Mouse (Mus musculus) kidney, postnatal 14 days (tissue): ENCODE results near the gene D130043K22Rik.
A peak's percentile ranks its signal among the peaks of the same experiment; 100 is the strongest.

Experiments used
- DNase-seq: peaks from one replicate; pipeline ENCODE4 v3.0.0; 2022; ENCODE audit warnings: mixed read lengths

The D130043K22Rik gene

DNA sequence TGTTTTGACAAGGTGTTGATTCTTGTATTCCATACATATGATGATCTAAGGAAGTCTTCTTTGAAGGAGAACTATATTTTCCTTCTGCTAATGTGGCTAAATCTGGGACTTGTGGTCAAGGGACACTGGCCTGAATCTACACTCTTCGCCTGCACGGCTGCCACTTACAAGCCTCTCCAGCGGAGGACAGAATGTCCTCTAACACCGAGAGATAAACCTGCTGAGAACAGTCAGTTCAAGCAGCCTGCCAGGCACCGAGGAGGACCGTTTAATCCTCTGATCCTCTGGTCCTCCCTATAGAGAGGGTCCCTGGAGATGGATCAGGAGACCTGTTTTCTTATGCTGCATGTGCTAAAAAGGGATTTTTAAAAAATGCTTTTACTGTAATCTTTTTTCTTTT is 58.5 kb downstream of the D130043K22Rik start:
- no peak for DNase-seq

DNA sequence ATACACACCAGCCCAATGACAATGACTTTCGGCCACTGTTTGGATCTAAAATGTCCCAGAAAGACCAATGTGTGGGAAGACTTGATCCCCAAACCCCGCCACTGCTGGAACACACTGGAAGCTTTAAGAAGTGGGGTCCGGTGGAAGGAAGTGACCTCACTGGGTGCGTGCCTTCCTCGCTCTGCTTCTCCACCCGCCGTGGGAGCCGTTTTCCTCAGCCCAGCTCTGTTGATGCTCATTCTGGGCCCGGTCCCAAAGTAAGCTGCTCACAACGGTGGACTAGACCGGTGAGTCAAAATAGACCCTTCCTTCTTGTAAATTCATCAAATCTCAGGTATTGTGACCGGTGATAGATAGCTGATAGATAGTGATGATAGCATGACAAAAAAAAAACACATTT is 60.5 kb downstream of the D130043K22Rik start:
- no peak for DNase-seq

DNA sequence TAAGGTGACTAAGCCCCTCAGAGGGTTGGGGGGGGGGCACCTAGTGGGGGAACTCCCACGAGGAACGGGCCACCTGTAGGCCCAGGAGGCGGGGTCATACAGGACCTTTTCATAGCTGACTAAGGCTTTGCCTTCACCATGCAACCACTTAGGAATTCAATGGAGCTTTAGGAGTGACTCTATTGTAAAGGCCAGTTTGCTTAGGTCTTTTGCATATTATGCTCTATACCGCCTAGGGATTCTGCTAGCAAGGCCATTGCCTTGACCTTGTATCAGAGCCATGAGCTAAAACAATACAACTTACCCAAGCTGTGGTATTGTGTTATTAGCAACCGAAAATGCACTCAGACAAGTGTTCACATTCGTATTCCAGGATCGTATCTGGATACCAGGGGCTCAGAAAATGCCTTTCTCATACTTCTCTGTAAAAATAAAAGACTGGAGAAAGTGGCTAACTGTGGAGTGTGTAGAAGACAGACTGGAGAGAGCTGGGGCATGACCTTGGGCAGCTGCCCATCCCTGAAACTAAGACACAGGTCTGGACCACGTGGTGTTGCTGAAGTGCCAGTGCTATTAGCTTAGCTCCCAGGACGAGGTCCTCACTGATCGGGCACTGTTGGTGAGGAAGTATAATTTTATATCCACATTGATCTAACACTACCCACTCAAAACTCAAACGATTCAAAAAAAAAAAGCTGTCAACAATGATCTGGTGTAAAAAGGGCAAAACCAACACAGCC is 62.1 kb downstream of the D130043K22Rik start:
- DNase-seq, result peak; percentile 71

DNA sequence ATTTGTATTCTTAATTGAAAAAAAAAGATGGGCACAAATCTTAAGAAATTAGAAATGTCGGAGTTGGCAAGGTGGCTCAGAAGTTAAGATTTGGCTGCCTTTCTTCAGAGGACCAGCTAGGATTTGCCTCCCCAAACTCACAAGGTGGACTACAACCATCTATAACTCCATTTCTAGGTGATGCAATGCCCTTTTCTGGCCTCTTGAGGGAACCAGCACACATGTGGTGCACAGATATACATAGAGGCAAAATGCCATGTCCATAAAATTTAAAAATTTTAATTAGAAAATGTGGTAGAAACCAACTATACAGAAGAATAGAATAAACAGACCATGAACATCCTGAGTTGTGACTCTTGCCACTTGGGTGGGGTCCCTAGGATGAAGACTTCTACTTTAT is 64.2 kb downstream of the D130043K22Rik start:
- DNase-seq, result no peak

- DNase-seq, result no peak
Measured at GRCm38 (mm10) chr13:24913576-24913975, 68.6 kb downstream of the D130043K22Rik start.

DNA sequence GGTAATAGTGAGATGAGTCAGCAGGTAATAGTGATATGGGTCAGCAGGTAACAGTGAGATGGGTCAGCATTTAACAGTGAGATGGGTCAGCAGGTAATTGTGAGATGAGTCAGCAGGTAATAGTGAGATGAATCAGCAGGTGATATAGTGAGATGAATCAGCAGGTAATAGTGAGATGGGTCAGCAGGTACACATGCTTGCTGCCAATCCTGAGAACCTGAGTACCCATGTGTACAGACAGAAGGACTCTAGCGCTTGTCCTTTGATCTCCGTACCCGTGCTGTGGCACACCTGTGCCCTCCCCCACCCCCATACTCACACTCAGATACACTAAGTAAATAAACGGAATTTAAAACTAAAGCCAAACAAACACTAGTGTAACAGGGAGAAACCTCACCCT is 70.0 kb downstream of the D130043K22Rik start:
- DNase-seq, result no peak

DNA sequence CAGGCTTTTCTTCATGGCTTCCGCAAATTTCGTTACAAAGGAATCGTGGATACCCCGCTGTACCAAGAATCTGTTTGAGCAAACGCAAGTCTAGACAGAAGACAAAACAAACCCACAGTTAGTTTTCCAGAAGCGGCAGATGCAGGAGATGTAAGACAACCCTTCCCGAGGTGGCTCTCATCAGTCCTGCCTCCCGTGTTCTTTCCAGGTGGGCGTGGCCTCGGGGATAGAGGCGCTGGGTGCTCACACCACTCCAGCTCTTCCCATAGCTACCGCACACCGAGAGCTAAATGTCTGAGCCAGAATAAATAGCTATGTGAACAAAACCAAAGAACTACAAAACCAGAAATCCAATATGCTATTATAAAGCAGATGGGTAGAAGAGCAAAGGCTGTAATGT is 70.9 kb downstream of the D130043K22Rik start:
- no peak for DNase-seq

DNA sequence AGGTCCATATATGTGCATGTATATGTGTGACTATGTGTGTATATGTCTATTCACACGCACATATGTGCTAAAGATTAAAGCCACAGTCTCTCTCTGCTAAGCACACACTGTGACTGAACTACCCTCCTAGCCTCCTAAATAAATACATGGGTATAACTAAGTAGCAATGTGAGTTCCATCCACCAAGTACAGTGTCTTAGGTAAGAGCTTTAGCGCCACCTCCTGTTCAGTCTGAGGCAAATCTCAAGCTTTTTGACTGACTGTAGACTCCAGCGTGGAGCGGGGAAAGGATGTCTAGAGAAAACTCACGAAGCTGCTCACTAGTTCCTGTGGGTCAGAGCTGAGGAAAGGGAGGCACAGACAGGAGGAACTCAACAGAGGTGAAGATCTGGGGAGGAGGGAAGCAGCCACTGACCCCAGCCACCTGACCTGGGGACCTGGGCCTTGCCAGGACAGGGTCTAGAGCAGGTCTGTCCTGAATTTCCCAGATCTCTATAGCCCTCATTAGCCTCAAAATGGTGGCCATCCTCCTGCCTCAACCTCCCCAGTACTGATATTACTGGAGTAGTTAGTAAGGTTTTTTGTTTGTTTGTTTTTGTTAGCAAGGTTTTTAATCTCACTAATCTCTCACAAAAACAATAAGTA is 75.5 kb downstream of the D130043K22Rik start:
- DNase-seq, result peak; percentile 67

DNA sequence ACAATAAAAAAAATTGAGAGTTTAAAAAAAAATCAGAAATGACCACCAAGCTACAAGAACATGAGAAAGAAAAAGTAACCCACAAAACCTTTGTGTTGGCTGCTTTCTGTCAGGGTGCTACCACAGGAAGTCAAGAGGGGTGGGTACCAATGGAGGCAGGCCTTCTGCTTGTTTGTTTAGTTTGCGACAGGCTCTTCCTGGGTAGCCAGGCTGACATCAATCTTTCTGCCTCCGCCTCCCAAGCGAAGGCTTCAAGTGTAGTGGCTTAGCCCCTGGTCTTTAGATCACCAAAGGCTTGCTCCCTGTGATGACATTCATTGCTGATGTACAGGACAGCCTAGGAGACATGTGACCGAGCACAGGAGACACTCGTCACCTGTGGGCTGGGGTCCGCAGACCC is 76.3 kb downstream of the D130043K22Rik start:
- DNase-seq, result no peak

DNA sequence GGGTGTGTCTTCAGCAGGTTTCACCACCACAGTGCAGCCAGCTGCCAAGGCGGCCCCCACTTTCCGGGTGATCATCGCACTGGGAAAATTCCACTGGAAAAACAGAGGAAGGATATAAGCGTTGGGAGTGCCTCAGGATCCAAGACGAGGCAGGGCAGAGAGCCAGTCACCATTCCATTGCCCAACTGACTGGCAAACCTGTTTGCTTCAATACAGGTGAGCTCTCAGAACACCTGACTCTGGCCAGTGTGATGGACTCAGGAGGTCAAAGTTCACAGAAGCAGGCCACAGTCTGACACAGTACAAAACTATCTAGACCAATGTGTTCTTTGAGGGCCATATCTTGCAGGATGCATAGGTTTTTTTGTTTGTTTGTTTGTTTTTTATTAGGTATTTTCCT is 79.1 kb downstream of the D130043K22Rik start:
- no peak for DNase-seq

- no peak for DNase-seq
Measured at GRCm38 (mm10) chr13:24930591-24930990, 85.7 kb downstream of the D130043K22Rik start.

GRCm38 (mm10) chr13:24933199-24933598 is 88.3 kb downstream of the D130043K22Rik start:
- no peak for DNase-seq

- no peak for DNase-seq
Measured at GRCm38 (mm10) chr13:24936772-24937107, 91.8 kb downstream of the D130043K22Rik start.

- DNase-seq, result peak; percentile 87
Measured at GRCm38 (mm10) chr13:24937108-24937838, 92.3 kb downstream of the D130043K22Rik start, which contains the start of gene Aldh5a1. TSS of gene Aldh5a1 (minus strand) at chr13:24937661.

GRCm38 (mm10) chr13:24937839-24938166 is 92.9 kb downstream of the D130043K22Rik start:
- no peak for DNase-seq

GRCm38 (mm10) chr13:24938683-24939082 is 93.7 kb downstream of the D130043K22Rik start:
- peak; percentile 84 for DNase-seq

GRCm38 (mm10) chr13:24939472-24939871 is 94.5 kb downstream of the D130043K22Rik start:
- no peak for DNase-seq

GRCm38 (mm10) chr13:24942512-24943282 is 97.8 kb downstream of the D130043K22Rik start, which contains the start of gene Gpld1:
TSS of gene Gpld1 (plus strand) at chr13:24943152.
- DNase-seq, result no peak

- no peak for DNase-seq
Measured at GRCm38 (mm10) chr13:24943303-24943702, 98.4 kb downstream of the D130043K22Rik start.

DNA sequence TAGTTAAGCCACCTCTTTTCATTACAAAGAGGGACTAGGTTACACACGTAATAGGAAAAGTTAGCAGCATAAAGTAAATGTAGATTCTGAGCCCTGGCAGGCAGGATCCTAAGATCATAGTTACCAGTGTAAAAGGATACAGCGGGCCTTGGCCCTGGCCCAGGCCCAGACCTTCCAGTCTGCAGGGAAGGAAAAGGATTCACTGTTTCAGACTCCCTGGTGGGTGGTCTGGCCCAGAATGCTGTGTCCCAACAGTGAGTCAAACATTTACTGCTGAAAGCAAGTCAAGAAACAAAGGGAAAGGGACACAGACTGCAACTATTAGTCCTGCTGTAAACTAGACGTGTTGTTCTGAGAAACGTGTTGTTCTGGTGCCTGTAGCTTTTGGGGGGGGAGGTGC is 100.6 kb downstream of the D130043K22Rik start:
- no peak for DNase-seq

GRCm38 (mm10) chr13:24947158-24947557 is 102.2 kb downstream of the D130043K22Rik start:
- no peak for DNase-seq

GRCm38 (mm10) chr13:24948870-24949269 is 103.9 kb downstream of the D130043K22Rik start:
- no peak for DNase-seq
